Mouse (Mus musculus): ENCODE measurements at regions not wholly inside any gene's neighbourhood (a gene's known extent, or its start where the extent isn't known, plus 50 kb on each side); places are given as distances from the start of the nearest gene placed in this dataset.

GRCm38 (mm10) chr2:124742964-124743363 lies 325.0 kb upstream of the Slc24a5 start:
- no peak overlapping the region for H3K9ac ChIP-seq (replicated peaks; ENCODE audit: low read depth, low read length)
- no peaks in the 10 kb centered on the region for H3K4me1 ChIP-seq (ENCODE audit: control insufficient read depth, insufficient read depth, low read length)
- no peak overlapping the region for H3K4me2 ChIP-seq (replicated peaks; ENCODE audit: low read depth, low read length)
- H3K4me3 ChIP-seq (ENCODE audit: low read depth, low read length) = no peak overlapping the region
- no peaks in the 10 kb centered on the region for H3K9me3 ChIP-seq (ENCODE audit: control insufficient read depth, low read depth, low read length)
- 75% methylated on average over 2 of the region's 2 CpGs for WGBS
- H3K27ac ChIP-seq (ENCODE audit: low read length) = no peak overlapping the region
- H3K36me3 ChIP-seq (ENCODE audit: control insufficient read depth, insufficient read depth, low read length) = no peaks in the 10 kb centered on the region
- H3K27me3 ChIP-seq (ENCODE audit: control insufficient read depth, insufficient read depth, low read length) = no peaks in the 10 kb centered on the region
- ATAC-seq (ENCODE audit: insufficient number of reproducible peaks, insufficient read depth, low FRiP score, low read depth) = no peak

- no peaks in the 10 kb centered on the region for H3K36me3 ChIP-seq (ENCODE audit: control insufficient read depth, insufficient read depth, low read length)
- no peaks in the 10 kb centered on the region for H3K27me3 ChIP-seq (ENCODE audit: control insufficient read depth, insufficient read depth, low read length)
- 87% methylated on average over 2 of the region's 2 CpGs for WGBS
- ATAC-seq (ENCODE audit: insufficient number of reproducible peaks, insufficient read depth, low FRiP score, low read depth) = no peak
- H3K9me3 ChIP-seq (ENCODE audit: control insufficient read depth, low read depth, low read length) = no peaks in the 10 kb centered on the region
- no peak overlapping the region for H3K9ac ChIP-seq (replicated peaks; ENCODE audit: low read depth, low read length)
- H3K4me3 ChIP-seq (ENCODE audit: low read depth, low read length) = no peak overlapping the region
- no peaks in the 10 kb centered on the region for H3K4me1 ChIP-seq (ENCODE audit: control insufficient read depth, insufficient read depth, low read length)
- no peak overlapping the region for H3K4me2 ChIP-seq (replicated peaks; ENCODE audit: low read depth, low read length)
- H3K27ac ChIP-seq (ENCODE audit: low read length) = no peak overlapping the region
These were observed 322.9 kb upstream of the Slc24a5 start for GRCm38 (mm10) chr2:124745045-124745444.

GRCm38 (mm10) chr2:124747119-124747518 lies 320.8 kb upstream of the Slc24a5 start:
- ATAC-seq (ENCODE audit: insufficient number of reproducible peaks, insufficient read depth, low FRiP score, low read depth) = no peak
- H3K27me3 ChIP-seq (ENCODE audit: control insufficient read depth, insufficient read depth, low read length) = no peaks in the 10 kb centered on the region
- 79% methylated on average over 1 of the region's 1 CpGs for WGBS
- no peaks in the 10 kb centered on the region for H3K9me3 ChIP-seq (ENCODE audit: control insufficient read depth, low read depth, low read length)
- H3K27ac ChIP-seq (ENCODE audit: low read length) = no peak overlapping the region
- no peaks in the 10 kb centered on the region for H3K36me3 ChIP-seq (ENCODE audit: control insufficient read depth, insufficient read depth, low read length)
- no peaks in the 10 kb centered on the region for H3K4me1 ChIP-seq (ENCODE audit: control insufficient read depth, insufficient read depth, low read length)
- H3K9ac ChIP-seq (replicated peaks; ENCODE audit: low read depth, low read length) = no peak overlapping the region
- no peak overlapping the region for H3K4me3 ChIP-seq (ENCODE audit: low read depth, low read length)
- no peak overlapping the region for H3K4me2 ChIP-seq (replicated peaks; ENCODE audit: low read depth, low read length)

- 74% methylated on average over 4 of the region's 4 CpGs for WGBS
- H3K27me3 ChIP-seq (ENCODE audit: control insufficient read depth, insufficient read depth, low read length) = no peaks in the 10 kb centered on the region
- H3K9me3 ChIP-seq (ENCODE audit: control insufficient read depth, low read depth, low read length) = no peaks in the 10 kb centered on the region
- no peaks in the 10 kb centered on the region for H3K36me3 ChIP-seq (ENCODE audit: control insufficient read depth, insufficient read depth, low read length)
- H3K9ac ChIP-seq (replicated peaks; ENCODE audit: low read depth, low read length) = no peak overlapping the region
- H3K4me3 ChIP-seq (ENCODE audit: low read depth, low read length) = no peak overlapping the region
- 0 out of 2 replicates have a peak, but pooled peaks have one; percentile 46 for ATAC-seq (ENCODE audit: insufficient number of reproducible peaks, insufficient read depth, low FRiP score, low read depth)
- H3K4me1 ChIP-seq (ENCODE audit: control insufficient read depth, insufficient read depth, low read length) = no peaks in the 10 kb centered on the region
- no peak overlapping the region for H3K4me2 ChIP-seq (replicated peaks; ENCODE audit: low read depth, low read length)
- H3K27ac ChIP-seq (ENCODE audit: low read length) = no peak overlapping the region
These were observed 320.3 kb upstream of the Slc24a5 start for GRCm38 (mm10) chr2:124747627-124748026.

GRCm38 (mm10) chr2:124751832-124752231 lies 316.1 kb upstream of the Slc24a5 start:
- no peak overlapping the region for H3K4me3 ChIP-seq (ENCODE audit: low read depth, low read length)
- H3K27me3 ChIP-seq (ENCODE audit: control insufficient read depth, insufficient read depth, low read length) = no peaks in the 10 kb centered on the region
- no peak overlapping the region for H3K9ac ChIP-seq (replicated peaks; ENCODE audit: low read depth, low read length)
- no peak overlapping the region for H3K27ac ChIP-seq (ENCODE audit: low read length)
- H3K36me3 ChIP-seq (ENCODE audit: control insufficient read depth, insufficient read depth, low read length) = no peaks in the 10 kb centered on the region
- no peak overlapping the region for H3K4me2 ChIP-seq (replicated peaks; ENCODE audit: low read depth, low read length)
- no peak for ATAC-seq (ENCODE audit: insufficient number of reproducible peaks, insufficient read depth, low FRiP score, low read depth)
- H3K4me1 ChIP-seq (ENCODE audit: control insufficient read depth, insufficient read depth, low read length) = no peaks in the 10 kb centered on the region
- no peaks in the 10 kb centered on the region for H3K9me3 ChIP-seq (ENCODE audit: control insufficient read depth, low read depth, low read length)
- 77% methylated on average over 4 of the region's 4 CpGs for WGBS

- Histone ChIP-seq H3K27me3 (ENCODE audit: control insufficient read depth, insufficient read depth, low read length) (no peaks in the 10 kb centered on the region), H3K4me2 (replicated peaks; ENCODE audit: low read depth, low read length) (no peak overlapping the region), H3K9ac (replicated peaks; ENCODE audit: low read depth, low read length) (no peak overlapping the region), H3K4me1 (ENCODE audit: control insufficient read depth, insufficient read depth, low read length) (no peaks in the 10 kb centered on the region), H3K27ac (ENCODE audit: low read length) (no peak overlapping the region), H3K4me3 (ENCODE audit: low read depth, low read length) (no peak overlapping the region), H3K36me3 (ENCODE audit: control insufficient read depth, insufficient read depth, low read length) (no peaks in the 10 kb centered on the region), H3K9me3 (ENCODE audit: control insufficient read depth, low read depth, low read length) (no peaks in the 10 kb centered on the region)
- 78% methylated on average over 5 of the region's 5 CpGs for WGBS
- ATAC-seq (ENCODE audit: insufficient number of reproducible peaks, insufficient read depth, low FRiP score, low read depth) = no peak
These were observed 314.2 kb upstream of the Slc24a5 start for GRCm38 (mm10) chr2:124753717-124754116.

- Histone ChIP-seq H3K4me3 (ENCODE audit: low read depth, low read length) (no peak overlapping the region), H3K27me3 (ENCODE audit: control insufficient read depth, insufficient read depth, low read length) (no peaks in the 10 kb centered on the region), H3K4me1 (ENCODE audit: control insufficient read depth, insufficient read depth, low read length) (no peaks in the 10 kb centered on the region), H3K27ac (ENCODE audit: low read length) (no peak overlapping the region), H3K36me3 (ENCODE audit: control insufficient read depth, insufficient read depth, low read length) (no peaks in the 10 kb centered on the region), H3K4me2 (replicated peaks; ENCODE audit: low read depth, low read length) (no peak overlapping the region), H3K9ac (replicated peaks; ENCODE audit: low read depth, low read length) (no peak overlapping the region), H3K9me3 (ENCODE audit: control insufficient read depth, low read depth, low read length) (no peaks in the 10 kb centered on the region)
- WGBS = 86% methylated on average over 4 of the region's 4 CpGs
- ATAC-seq (ENCODE audit: insufficient number of reproducible peaks, insufficient read depth, low FRiP score, low read depth) = no peak
These were observed 312.7 kb upstream of the Slc24a5 start for GRCm38 (mm10) chr2:124755244-124755643.

- Histone ChIP-seq H3K27ac (ENCODE audit: low read length) (no peak overlapping the region), H3K27me3 (ENCODE audit: control insufficient read depth, insufficient read depth, low read length) (no peaks in the 10 kb centered on the region), H3K4me3 (ENCODE audit: low read depth, low read length) (no peak overlapping the region), H3K36me3 (ENCODE audit: control insufficient read depth, insufficient read depth, low read length) (no peaks in the 10 kb centered on the region), H3K9me3 (ENCODE audit: control insufficient read depth, low read depth, low read length) (no peaks in the 10 kb centered on the region), H3K4me1 (ENCODE audit: control insufficient read depth, insufficient read depth, low read length) (no peaks in the 10 kb centered on the region), H3K9ac (replicated peaks; ENCODE audit: low read depth, low read length) (no peak overlapping the region), H3K4me2 (replicated peaks; ENCODE audit: low read depth, low read length) (no peak overlapping the region)
- ATAC-seq (ENCODE audit: insufficient number of reproducible peaks, insufficient read depth, low FRiP score, low read depth) = peak; percentile 61; the same call in 1 of the 2 replicates
- WGBS = 50% methylated on average over 2 of the region's 2 CpGs
These were observed 308.9 kb upstream of the Slc24a5 start for GRCm38 (mm10) chr2:124758992-124759391.

GRCm38 (mm10) chr2:124763650-124764049 lies 304.3 kb upstream of the Slc24a5 start:
- 80% methylated on average over 7 of the region's 7 CpGs for WGBS
- no peak for ATAC-seq (ENCODE audit: insufficient number of reproducible peaks, insufficient read depth, low FRiP score, low read depth)
- Histone ChIP-seq H3K36me3 (ENCODE audit: control insufficient read depth, insufficient read depth, low read length) (no peaks in the 10 kb centered on the region), H3K9me3 (ENCODE audit: control insufficient read depth, low read depth, low read length) (no peaks in the 10 kb centered on the region), H3K4me3 (ENCODE audit: low read depth, low read length) (no peak overlapping the region), H3K27ac (ENCODE audit: low read length) (no peak overlapping the region), H3K4me2 (replicated peaks; ENCODE audit: low read depth, low read length) (no peak overlapping the region), H3K9ac (replicated peaks; ENCODE audit: low read depth, low read length) (no peak overlapping the region), H3K27me3 (ENCODE audit: control insufficient read depth, insufficient read depth, low read length) (no peaks in the 10 kb centered on the region), H3K4me1 (ENCODE audit: control insufficient read depth, insufficient read depth, low read length) (no peaks in the 10 kb centered on the region)

Measured in stomach, embryonic 14.5 days (tissue).